19 mouse cellular contexts compared by ENCODE assay signal in genomic region chr11:80132050-80132449, GRCm38 (mm10). TPM values are rescaled to one million over a fixed set of nuclear protein-coding genes. Genes with fewer than 3 reads are reported as not detected.
"Had no signal": no experiment of that assay in that cellular context is flagged by ENCODE, and none has a peak within 500 bp of the region (broad histone marks: within the 10 kb centered on the region; RNA-seq: fewer than 3 reads in every experiment).

No protein-coding gene starts in this region.

- H3K27me3 ChIP-seq: midbrain, embryonic 12.5 days; neural tube, embryonic 13.5 days; neural tube, embryonic 15.5 days had no signal

- H3K9ac ChIP-seq: liver, postnatal 0 days; lung, embryonic 14.5 days; midbrain, embryonic 12.5 days; neural tube, embryonic 13.5 days; neural tube, embryonic 15.5 days had no signal

- H3K4me3 ChIP-seq: midbrain, embryonic 10.5 days; midbrain, embryonic 12.5 days; myocyte; neural tube, embryonic 13.5 days; neural tube, embryonic 15.5 days had no signal

- H3K4me1 ChIP-seq: midbrain, embryonic 10.5 days; midbrain, embryonic 12.5 days; neural tube, embryonic 13.5 days; neural tube, embryonic 15.5 days had no signal

- H3K27ac ChIP-seq: midbrain, embryonic 10.5 days; midbrain, embryonic 12.5 days; neural tube, embryonic 13.5 days; neural tube, embryonic 15.5 days had no signal

- DNase-seq: liver, postnatal 0 days; lung, embryonic 14.5 days; lung, postnatal 10 days; lung, postnatal 4 days; midbrain, embryonic 14.5 days; retina, postnatal 1 day; right cerebral cortex, adult 18-20 months; right cerebral cortex, postnatal 25 days; right cerebral cortex, postnatal 4 days; spleen, adult 18-20 months; thymus, adult 18-20 months; thymus, postnatal 14 days; thymus, postnatal 36 days had no signal

- H3K9me3 ChIP-seq: midbrain, embryonic 10.5 days; midbrain, embryonic 12.5 days; neural tube, embryonic 13.5 days; neural tube, embryonic 15.5 days had no signal

RNA-seq across cellular contexts. Expression of gene Adap2, which starts 21.9 kb away (rescaled TPM):
- total RNA-seq: megakaryocyte-erythroid progenitor cell, adult 5-6 weeks had no signal
